Mouse (Mus musculus) central nervous system, embryonic 18 days (tissue): ENCODE measurements around the gene Cd28. TPM values are rescaled to one million over a fixed set of nuclear protein-coding genes. Genes with fewer than 3 reads are reported as not detected.

Source experiments
- polyA plus RNA-seq: library from polyadenylated mRNA; depleted of rRNA; stranded (reverse); fragments of >200 nt; gene quantifications from 2 replicates; pipeline ENCODE4 v1.2.3, GENCODE M21; 2012; rRNA removed

Gene Cd28
- 0.04 and 0.08 TPM in 2 replicates for polyA plus RNA-seq

GRCm38 (mm10) chr1:60716567-60716966, at the start of gene Cd28:
Gene Cd28, plus strand, starts transcription at chr1:60716800.

Other genes with a start within 250 kb of the Cd28 start
- 20.9 and 21.9 TPM in 2 replicates for gene Raph1, start 149.7 kb upstream of the Cd28 start, polyA plus RNA-seq
- not detected in 2 replicates for gene Ctla4, start 170.2 kb downstream of the Cd28 start, polyA plus RNA-seq